Mouse (Mus musculus) right cerebral cortex, postnatal 4 days (tissue): ENCODE data around the gene Ptprr.

Source experiments
- DNase-seq: peaks from one replicate; pipeline ENCODE4 v3.0.0-alpha.2; 2022

Gene Ptprr

GRCm38 (mm10) chr10:116270646-116271469 is 252.8 kb downstream of the Ptprr start:
- DNase-seq: no peak

- DNase-seq: no peak
Measured at GRCm38 (mm10) chr10:116271470-116271915, 253.5 kb downstream of the Ptprr start.

GRCm38 (mm10) chr10:116272156-116272555 is 254.1 kb downstream of the Ptprr start:
- DNase-seq: no peak

- DNase-seq: no peak
Measured at GRCm38 (mm10) chr10:116275280-116275679, 257.3 kb downstream of the Ptprr start, which contains the start of gene Ptprb. Gene Ptprb, plus strand, starts transcription at chr10:116275523.

DNA sequence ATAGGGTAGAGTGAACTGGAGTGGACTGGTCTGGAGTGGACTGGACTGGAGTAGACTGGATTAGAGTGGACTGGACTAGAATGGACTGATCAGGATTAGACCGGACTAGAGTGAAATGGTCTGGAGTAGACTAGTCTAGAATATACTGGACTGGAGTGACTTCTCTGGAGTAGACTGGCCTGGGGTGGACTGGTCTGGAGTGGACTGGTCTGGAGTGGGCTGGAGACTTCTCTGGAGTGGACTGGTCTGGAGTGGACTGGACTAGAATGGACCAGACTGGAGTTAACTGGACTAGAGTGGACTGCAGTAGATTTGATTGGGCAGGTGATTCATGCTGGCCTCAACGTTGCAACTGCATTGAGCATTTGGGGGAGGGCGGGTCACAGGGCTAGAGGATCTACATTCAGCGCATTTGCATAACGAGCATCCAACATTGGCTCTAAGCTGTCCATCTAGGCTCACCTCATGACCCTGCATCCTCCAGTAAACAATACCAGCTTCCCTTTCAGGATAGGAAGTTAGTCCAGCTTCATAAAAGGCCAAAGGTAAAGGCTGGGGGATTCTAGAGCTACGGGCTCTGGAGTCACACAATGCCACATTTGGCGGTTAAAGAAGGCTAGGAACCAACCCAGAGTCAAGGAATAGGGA is 268.8 kb downstream of the Ptprr start:
- DNase-seq: no peak

- DNase-seq: no peak
Measured at GRCm38 (mm10) chr10:116288130-116288529, 270.1 kb downstream of the Ptprr start.

- DNase-seq: no peak
Measured at GRCm38 (mm10) chr10:116290483-116290882, 272.5 kb downstream of the Ptprr start.

DNA sequence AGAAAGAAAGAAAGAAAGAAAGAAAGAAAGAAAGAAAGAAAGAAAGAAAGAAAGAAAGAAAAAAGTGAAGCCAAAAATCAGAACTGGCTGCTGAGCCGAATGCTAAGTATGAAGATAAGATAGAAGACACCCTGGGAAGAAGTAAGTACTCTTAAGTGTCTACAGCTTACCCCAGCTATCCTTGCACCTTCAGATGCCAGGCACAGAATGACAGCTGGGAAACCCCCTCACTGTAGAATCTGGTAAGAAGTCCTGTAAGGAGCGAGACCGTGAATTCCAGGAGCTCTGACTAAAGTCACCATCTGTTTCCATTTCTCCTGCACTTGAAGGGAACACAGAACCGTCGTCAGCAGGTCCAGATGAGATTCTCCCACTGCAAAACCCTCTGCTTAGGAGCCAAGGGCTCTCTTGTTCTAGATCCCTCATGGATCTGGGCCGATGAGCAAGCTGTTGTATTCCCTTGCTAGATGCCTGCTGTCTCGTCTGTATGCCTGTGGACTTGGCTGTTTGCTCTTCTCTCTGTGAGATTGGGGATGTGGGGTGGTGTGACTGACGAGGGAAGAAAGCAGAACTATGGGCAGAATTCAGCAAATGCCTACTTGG is 273.2 kb downstream of the Ptprr start:
- DNase-seq: no peak

DNA sequence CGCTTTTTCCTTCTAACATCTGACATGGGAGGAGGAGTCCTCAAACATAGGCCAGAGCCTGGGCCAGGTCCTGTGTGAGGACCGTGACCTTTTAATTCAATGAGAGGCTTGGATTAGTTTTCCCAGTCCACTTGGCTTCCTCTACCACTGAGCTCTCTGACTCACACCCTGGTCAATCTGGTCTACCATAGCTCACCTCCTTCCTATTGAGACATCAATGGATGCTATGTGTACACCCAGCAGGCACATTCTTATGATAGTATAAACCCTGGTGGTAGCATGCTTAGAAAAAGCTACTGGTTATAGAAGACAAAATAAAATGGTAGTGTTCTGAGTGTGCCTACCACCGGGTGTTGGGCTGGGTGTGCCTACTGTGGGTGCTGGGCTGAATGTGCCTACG is 278.4 kb downstream of the Ptprr start:
- DNase-seq: no peak

DNA sequence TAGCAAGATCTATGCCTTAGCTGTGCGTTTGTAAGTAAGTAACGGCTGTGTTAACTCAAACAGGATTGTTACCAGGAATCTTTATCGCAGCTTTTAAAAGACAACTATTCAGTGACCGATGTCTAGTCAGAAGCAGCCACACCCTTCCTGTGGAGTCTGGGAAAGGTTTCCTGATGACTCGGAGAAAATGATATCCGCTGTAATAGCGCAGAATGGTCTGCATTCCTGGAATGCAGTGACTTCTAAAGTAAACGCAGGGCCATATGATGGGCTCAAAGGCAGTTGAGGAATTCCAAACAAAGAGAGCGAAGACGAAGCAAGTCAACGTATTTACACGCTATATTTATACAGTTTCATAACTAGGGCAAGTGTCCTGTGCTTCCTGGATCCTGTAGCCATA is 279.8 kb downstream of the Ptprr start:
- no peak for DNase-seq

- no peak for DNase-seq
Measured at GRCm38 (mm10) chr10:116300824-116301223, 282.8 kb downstream of the Ptprr start.

- DNase-seq: peak; percentile 15
Measured at GRCm38 (mm10) chr10:116301258-116301657, 283.2 kb downstream of the Ptprr start.

- no peak for DNase-seq
Measured at GRCm38 (mm10) chr10:116304355-116304754, 286.3 kb downstream of the Ptprr start.

GRCm38 (mm10) chr10:116309460-116309859 is 291.4 kb downstream of the Ptprr start:
- DNase-seq: no peak

DNA sequence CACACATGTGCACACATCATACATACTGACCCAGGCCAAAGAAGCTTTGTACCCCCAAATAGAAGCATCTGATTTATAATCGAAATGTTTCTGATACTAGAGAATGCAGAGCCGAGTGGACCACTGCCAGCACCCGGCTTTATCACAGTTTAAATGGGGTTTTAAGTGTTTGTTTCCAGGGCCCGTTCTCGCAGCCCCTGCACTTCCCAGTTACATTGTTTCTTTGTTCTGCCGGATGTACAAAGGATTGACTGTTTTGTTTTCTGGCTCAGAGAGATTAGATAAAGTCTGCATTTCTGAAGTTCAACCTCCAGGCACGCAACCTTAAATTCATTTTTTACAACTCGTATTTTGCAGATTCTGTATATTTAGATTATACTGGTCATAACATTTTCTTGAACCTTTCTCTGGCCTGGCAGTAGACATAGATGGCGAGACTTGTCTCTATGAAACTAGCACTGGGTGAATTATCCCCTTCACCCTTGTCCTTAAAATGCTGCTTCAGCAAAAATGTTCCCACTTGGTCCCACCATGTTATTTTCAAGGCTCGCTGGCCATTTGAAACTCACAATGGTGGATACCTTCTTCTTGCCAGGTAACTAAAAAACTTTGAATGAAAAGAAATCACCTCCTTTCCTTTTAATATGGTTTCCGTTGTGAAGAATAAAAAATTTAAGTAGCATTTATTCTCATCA is 292.6 kb downstream of the Ptprr start:
- no peak for DNase-seq

DNA sequence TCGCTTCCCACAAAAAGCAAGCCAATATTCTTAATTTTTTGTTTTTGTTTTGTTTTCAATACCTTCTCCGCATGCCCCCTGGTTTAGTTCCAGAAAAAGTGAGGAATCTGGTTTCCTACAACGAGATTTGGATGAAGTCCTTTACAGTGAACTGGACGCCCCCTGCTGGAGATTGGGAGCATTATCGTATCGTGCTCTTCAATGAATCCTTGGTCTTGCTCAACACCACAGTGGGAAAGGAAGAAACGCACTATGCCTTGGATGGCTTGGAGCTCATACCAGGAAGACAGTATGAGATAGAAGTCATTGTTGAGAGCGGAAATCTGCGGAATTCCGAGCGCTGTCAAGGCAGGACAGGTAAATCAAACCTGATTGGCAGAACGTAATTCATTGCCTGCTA is 301.2 kb downstream of the Ptprr start:
- DNase-seq: peak; percentile 84
